Mouse (Mus musculus) kidney, adult 8-10 months (tissue): ENCODE data around the gene Creb3l1.

Source experiments
- DNase-seq, 2 experiments: peaks; one replicate each; pipeline ENCODE4 v3.0.0; 2022

Creb3l1 gene

DNA sequence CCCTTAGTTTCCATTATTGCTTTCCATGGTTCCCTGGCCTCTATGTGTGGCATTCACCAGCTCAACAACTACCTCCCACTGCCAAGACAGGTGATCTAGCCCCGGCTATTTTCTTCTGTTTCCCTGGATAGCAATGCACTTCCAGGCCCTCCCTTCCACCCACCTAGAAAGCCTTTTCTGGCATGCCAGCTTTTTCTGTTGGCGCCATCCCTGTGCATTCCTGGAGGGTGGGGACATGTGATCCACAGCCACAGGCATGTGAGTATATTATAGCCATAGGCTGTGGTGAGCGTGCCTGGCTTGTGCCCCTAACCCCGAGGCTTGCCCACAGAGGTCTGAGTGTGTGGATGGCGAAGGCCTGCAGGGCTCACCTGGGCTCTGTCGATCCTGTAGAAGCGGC lies 88.1 kb downstream of the Creb3l1 start:
- no peak for DNase-seq

GRCm38 (mm10) chr2:91934826-91935525 lies 89.3 kb downstream of the Creb3l1 start:
- DNase-seq = no peak

DNA sequence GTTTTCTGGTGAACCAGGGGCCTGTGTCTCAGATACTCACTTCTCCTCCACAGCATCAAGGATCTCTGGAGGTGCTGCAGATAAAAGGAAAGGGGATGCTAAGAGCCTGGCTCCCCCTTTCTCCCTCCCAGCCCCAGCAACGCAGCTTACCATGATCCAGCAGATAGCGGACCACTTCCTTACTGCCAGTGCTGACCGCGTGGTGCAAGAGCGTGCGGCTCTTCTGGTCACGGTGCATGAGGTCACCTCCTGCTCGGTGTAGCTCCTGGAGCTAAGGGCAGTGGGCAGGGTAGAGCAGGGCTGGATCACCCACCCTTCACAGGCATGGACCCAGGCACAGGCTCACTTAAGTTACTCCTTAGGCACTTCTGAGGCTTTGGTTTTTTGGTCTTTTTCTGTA lies 90.3 kb downstream of the Creb3l1 start:
- DNase-seq = no peak

DNA sequence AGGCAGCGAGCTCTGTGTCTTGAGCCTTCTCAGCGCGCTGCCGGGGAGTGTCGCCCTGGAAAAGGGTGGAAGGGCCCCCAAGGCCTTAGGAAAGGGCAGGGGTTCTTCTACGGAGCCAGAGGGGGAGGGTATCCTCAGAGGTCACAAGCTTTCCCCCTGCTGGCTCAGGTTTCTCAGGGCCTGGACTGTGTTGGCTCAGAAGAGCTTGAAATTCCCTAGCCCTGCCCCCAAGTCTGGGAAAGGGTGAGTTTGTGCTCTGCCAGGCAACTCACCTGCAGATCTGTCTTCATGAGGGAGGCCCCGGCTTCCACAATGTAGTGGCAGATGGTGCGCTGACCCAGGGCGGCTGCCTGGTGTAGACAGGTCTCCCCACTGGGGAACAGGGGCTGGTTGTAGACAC lies 90.8 kb downstream of the Creb3l1 start:
- DNase-seq = no peak

DNA sequence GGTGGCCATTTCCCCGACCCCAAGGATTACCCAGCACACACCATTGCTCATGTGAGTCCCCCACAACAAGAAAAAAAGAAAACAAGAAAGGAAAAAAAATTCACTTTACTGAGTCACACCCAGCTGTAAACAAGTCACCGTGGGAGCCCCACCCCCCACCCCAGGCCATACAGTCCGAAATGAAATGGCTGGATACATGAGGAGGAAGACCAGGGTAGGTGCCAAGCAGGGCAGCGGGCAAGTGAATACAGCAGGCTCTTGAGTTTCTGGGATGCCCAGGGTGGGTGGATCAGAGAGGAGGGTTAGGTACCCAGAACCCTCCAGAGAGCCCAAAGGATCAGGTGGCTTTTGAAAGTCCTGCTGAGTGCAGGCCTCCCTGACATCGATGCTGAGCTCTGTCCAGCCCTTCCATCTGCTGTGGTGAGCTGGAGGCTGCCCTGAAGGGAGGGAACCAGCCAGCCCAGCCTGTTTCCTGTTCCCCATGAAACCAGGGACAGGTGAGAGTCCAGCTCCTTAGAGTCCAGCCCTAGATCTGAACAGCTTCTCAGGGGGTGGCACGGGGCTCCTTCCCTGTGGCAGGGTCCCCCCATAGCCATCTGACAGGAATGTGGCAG lies 91.5 kb downstream of the Creb3l1 start:
- no peak for DNase-seq
